Mouse (Mus musculus): Measurements from ENCODE around the gene Top2a. TPM values are rescaled to one million over a fixed set of nuclear protein-coding genes. Genes with fewer than 3 reads are reported as not detected.

The Top2a gene
- polyA plus RNA-seq, 1 experiment from 2014 or later: 300 TPM

- under 1% methylated on average over 93 of the region's 94 CpGs for WGBS
- Histone ChIP-seq H3K27ac (ENCODE audit: low read depth, low read length) (no peak overlapping the region), H3K4me1 (ENCODE audit: control insufficient read depth, insufficient read depth, low read length) (peaks cover 10% of the 10 kb centered on the region), H3K4me2 (replicated peaks; ENCODE audit: low read depth, low read length) (peak overlapping the region; percentile 99), H3K27me3 (ENCODE audit: control insufficient read depth, insufficient read depth, low read length) (peaks cover 6% of the 10 kb centered on the region; the same call in 1 of the 2 replicates), H3K9ac (ENCODE audit: low read depth, low read length) (peak overlapping the region; percentile 58), H3K9me3 (ENCODE audit: control insufficient read depth, low read length) (no peaks in the 10 kb centered on the region), H3K36me3 (ENCODE audit: control insufficient read depth, insufficient read depth, low read length) (no peaks in the 10 kb centered on the region), H3K4me3 (ENCODE audit: low read length) (peak overlapping the region; percentile 59)
- ATAC-seq (ENCODE audit: low FRiP score, low TSS enrichment): peak; percentile 60
These were observed 41.8 kb downstream of the Top2a start for GRCm38 (mm10) chr11:98981997-98982772.

- Histone ChIP-seq H3K9me3 (ENCODE audit: control insufficient read depth, low read length) (no peaks in the 10 kb centered on the region), H3K27ac (ENCODE audit: low read depth, low read length) (no peak overlapping the region), H3K9ac (ENCODE audit: low read depth, low read length) (peak overlapping the region; percentile 58; the same call in 1 of the 2 replicates), H3K27me3 (ENCODE audit: control insufficient read depth, insufficient read depth, low read length) (peaks cover 6% of the 10 kb centered on the region; the same call in 1 of the 2 replicates), H3K4me1 (ENCODE audit: control insufficient read depth, insufficient read depth, low read length) (peaks cover 10% of the 10 kb centered on the region), H3K4me3 (ENCODE audit: low read length) (peak overlapping the region; percentile 59), H3K4me2 (replicated peaks; ENCODE audit: low read depth, low read length) (peak overlapping the region; percentile 99), H3K36me3 (ENCODE audit: control insufficient read depth, insufficient read depth, low read length) (no peaks in the 10 kb centered on the region)
- WGBS: 35% methylated on average over 20 of the region's 20 CpGs
- ATAC-seq (ENCODE audit: low FRiP score, low TSS enrichment): peak; percentile 34; the same call in 1 of the 2 replicates
These were observed 42.5 kb downstream of the Top2a start for GRCm38 (mm10) chr11:98981289-98981996.

- no peak overlapping the region for H3K9ac ChIP-seq (ENCODE audit: low read depth, low read length)
- no peak overlapping the region for H3K27ac ChIP-seq (ENCODE audit: low read depth, low read length)
- H3K4me2 ChIP-seq (replicated peaks; ENCODE audit: low read depth, low read length): no peak overlapping the region
- 81% methylated on average over 4 of the region's 5 CpGs for WGBS
- no peak overlapping the region for H3K4me3 ChIP-seq (ENCODE audit: low read length)
- peaks cover 10% of the 10 kb centered on the region for H3K4me1 ChIP-seq (ENCODE audit: control insufficient read depth, insufficient read depth, low read length)
- no peak for ATAC-seq (ENCODE audit: low FRiP score, low TSS enrichment)
- peaks cover 6% of the 10 kb centered on the region; the same call in 1 of the 2 replicates for H3K27me3 ChIP-seq (ENCODE audit: control insufficient read depth, insufficient read depth, low read length)
- peaks cover 4% of the 10 kb centered on the region for H3K36me3 ChIP-seq (ENCODE audit: control insufficient read depth, insufficient read depth, low read length)
- H3K9me3 ChIP-seq (ENCODE audit: control insufficient read depth, low read length): no peaks in the 10 kb centered on the region
These were observed 44.6 kb downstream of the Top2a start for GRCm38 (mm10) chr11:98979356-98979755.

- H3K27me3 ChIP-seq (ENCODE audit: control insufficient read depth, insufficient read depth, low read length): peaks cover 6% of the 10 kb centered on the region; the same call in 1 of the 2 replicates
- H3K4me3 ChIP-seq (ENCODE audit: low read length): no peak overlapping the region
- WGBS: 58% methylated on average over 15 of the region's 15 CpGs
- no peak overlapping the region for H3K9ac ChIP-seq (ENCODE audit: low read depth, low read length)
- peaks cover 10% of the 10 kb centered on the region for H3K4me1 ChIP-seq (ENCODE audit: control insufficient read depth, insufficient read depth, low read length)
- peaks cover 11% of the 10 kb centered on the region for H3K36me3 ChIP-seq (ENCODE audit: control insufficient read depth, insufficient read depth, low read length)
- no peak overlapping the region for H3K27ac ChIP-seq (ENCODE audit: low read depth, low read length)
- no peak overlapping the region for H3K4me2 ChIP-seq (replicated peaks; ENCODE audit: low read depth, low read length)
- no peak for ATAC-seq (ENCODE audit: low FRiP score, low TSS enrichment)
- H3K9me3 ChIP-seq (ENCODE audit: control insufficient read depth, low read length): no peaks in the 10 kb centered on the region
These were observed 45.4 kb downstream of the Top2a start for GRCm38 (mm10) chr11:98978526-98979148.

- no peak for ATAC-seq (ENCODE audit: low FRiP score, low TSS enrichment)
- peaks cover 46% of the 10 kb centered on the region for H3K36me3 ChIP-seq (ENCODE audit: control insufficient read depth, insufficient read depth, low read length)
- WGBS: 56% methylated on average over 5 of the region's 5 CpGs
These were observed 48.9 kb downstream of the Top2a start for GRCm38 (mm10) chr11:98974871-98975719.

GRCm38 (mm10) chr11:98974213-98974612, 49.8 kb downstream of the Top2a start:
- Histone ChIP-seq H3K36me3 (ENCODE audit: control insufficient read depth, insufficient read depth, low read length) (peaks cover 52% of the 10 kb centered on the region), H3K9ac (ENCODE audit: low read depth, low read length) (no peak overlapping the region), H3K4me3 (ENCODE audit: low read length) (no peak overlapping the region), H3K27ac (ENCODE audit: low read depth, low read length) (no peak overlapping the region), H3K4me2 (replicated peaks; ENCODE audit: low read depth, low read length) (no peak overlapping the region), H3K4me1 (ENCODE audit: control insufficient read depth, insufficient read depth, low read length) (peaks cover 20% of the 10 kb centered on the region), H3K9me3 (ENCODE audit: control insufficient read depth, low read length) (no peaks in the 10 kb centered on the region), H3K27me3 (ENCODE audit: control insufficient read depth, insufficient read depth, low read length) (no peaks in the 10 kb centered on the region)
- no peak for ATAC-seq (ENCODE audit: low FRiP score, low TSS enrichment)
- WGBS: 82% methylated on average over 6 of the region's 6 CpGs

More at GRCm38 (mm10) chr11:98974871-98975719, 48.9 kb downstream of the Top2a start:
- Histone ChIP-seq H3K4me3 (ENCODE audit: low read length) (no peak overlapping the region), H3K4me2 (replicated peaks; ENCODE audit: low read depth, low read length) (no peak overlapping the region), H3K27ac (ENCODE audit: low read depth, low read length) (no peak overlapping the region), H3K9ac (ENCODE audit: low read depth, low read length) (no peak overlapping the region), H3K9me3 (ENCODE audit: control insufficient read depth, low read length) (no peaks in the 10 kb centered on the region), H3K4me1 (ENCODE audit: control insufficient read depth, insufficient read depth, low read length) (peaks cover 11% of the 10 kb centered on the region), H3K27me3 (ENCODE audit: control insufficient read depth, insufficient read depth, low read length) (no peaks in the 10 kb centered on the region)

GRCm38 (mm10) chr11:98973584-98973983, 50.4 kb downstream of the Top2a start:
- H3K27ac ChIP-seq (ENCODE audit: low read depth, low read length): no peak overlapping the region
- WGBS: 83% methylated on average over 14 of the region's 14 CpGs
- H3K4me2 ChIP-seq (replicated peaks; ENCODE audit: low read depth, low read length): no peak overlapping the region
- ATAC-seq (ENCODE audit: low FRiP score, low TSS enrichment): no peak
- no peaks in the 10 kb centered on the region for H3K9me3 ChIP-seq (ENCODE audit: control insufficient read depth, low read length)
- peaks cover 52% of the 10 kb centered on the region for H3K36me3 ChIP-seq (ENCODE audit: control insufficient read depth, insufficient read depth, low read length)
- H3K4me1 ChIP-seq (ENCODE audit: control insufficient read depth, insufficient read depth, low read length): peaks cover 26% of the 10 kb centered on the region
- H3K9ac ChIP-seq (ENCODE audit: low read depth, low read length): no peak overlapping the region
- no peak overlapping the region for H3K4me3 ChIP-seq (ENCODE audit: low read length)
- H3K27me3 ChIP-seq (ENCODE audit: control insufficient read depth, insufficient read depth, low read length): no peaks in the 10 kb centered on the region

- 88% methylated on average over 9 of the region's 9 CpGs for WGBS
- peaks cover 59% of the 10 kb centered on the region for H3K36me3 ChIP-seq (ENCODE audit: control insufficient read depth, insufficient read depth, low read length)
These were observed 51.1 kb downstream of the Top2a start for GRCm38 (mm10) chr11:98972801-98973360.

More at GRCm38 (mm10) chr11:98972801-98973360, 51.1 kb downstream of the Top2a start:
- H3K4me2 ChIP-seq (replicated peaks; ENCODE audit: low read depth, low read length): no peak overlapping the region
- H3K4me1 ChIP-seq (ENCODE audit: control insufficient read depth, insufficient read depth, low read length): peaks cover 33% of the 10 kb centered on the region
- no peak for ATAC-seq (ENCODE audit: low FRiP score, low TSS enrichment)
- no peak overlapping the region for H3K9ac ChIP-seq (ENCODE audit: low read depth, low read length)
- no peaks in the 10 kb centered on the region for H3K27me3 ChIP-seq (ENCODE audit: control insufficient read depth, insufficient read depth, low read length)
- H3K27ac ChIP-seq (ENCODE audit: low read depth, low read length): no peak overlapping the region
- H3K4me3 ChIP-seq (ENCODE audit: low read length): no peak overlapping the region
- no peaks in the 10 kb centered on the region for H3K9me3 ChIP-seq (ENCODE audit: control insufficient read depth, low read length)
